Comparison of ENCODE assay signal across 21 mouse cellular contexts in the genomic region with DNA sequence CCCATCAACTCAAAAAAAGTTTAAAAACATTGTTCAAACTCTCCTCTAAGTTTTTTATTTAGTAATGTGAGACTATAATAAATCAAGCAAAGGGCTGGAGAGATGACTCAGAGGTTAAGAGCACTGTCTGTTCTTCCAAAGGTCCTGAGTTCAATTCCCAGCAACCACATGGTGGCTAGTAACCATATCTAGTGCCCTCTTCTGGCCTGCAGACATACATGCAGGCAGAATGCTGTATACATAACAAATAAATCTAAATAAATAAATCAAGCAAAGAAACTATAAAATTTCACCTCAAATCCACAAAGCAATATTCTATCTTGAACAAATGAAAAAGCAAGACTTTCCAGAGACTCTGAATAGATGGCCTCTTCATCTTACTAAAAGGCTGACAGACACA. TPM values are rescaled to one million over a fixed set of nuclear protein-coding genes. Genes with fewer than 3 reads are reported as not detected.
DNase-seq lines count a peak whose midpoint lies in the region; ATAC-seq and TF ChIP-seq lines count a peak whose summit lies in the region.
"Had no signal": no experiment of that assay in that cellular context is flagged by ENCODE, and none has a peak within 500 bp of the region (broad histone marks: within the 10 kb centered on the region; RNA-seq: fewer than 3 reads in every experiment).

No protein-coding gene starts in this region.

- H3K4me2 ChIP-seq in forebrain, postnatal 0 days (ENCODE audit: low read depth): no peak overlapping the region
- no peak overlapping the region for H3K4me2 ChIP-seq in forebrain, embryonic 13.5 days
- H3K4me2 ChIP-seq in midbrain, postnatal 0 days (ENCODE audit: low read depth, low read length, poor library complexity, severe bottlenecking): no peak overlapping the region
- H3K4me2 ChIP-seq: hindbrain, embryonic 15.5 days; intestine, embryonic 15.5 days; kidney, embryonic 15.5 days; lung, embryonic 15.5 days had no signal

- peaks cover 66% of the 10 kb centered on the region for H3K36me3 ChIP-seq in forebrain, postnatal 0 days (ENCODE audit: insufficient read depth)
- peaks cover 91% of the 10 kb centered on the region for H3K36me3 ChIP-seq in forebrain, embryonic 13.5 days (ENCODE audit: poor library complexity, severe bottlenecking)
- peaks cover 44% of the 10 kb centered on the region for H3K36me3 ChIP-seq in midbrain, postnatal 0 days (ENCODE audit: insufficient read depth, low read length)
- peaks cover 94% of the 10 kb centered on the region for H3K36me3 ChIP-seq in midbrain, embryonic 10.5 days

- no peak overlapping the region for H3K27ac ChIP-seq in forebrain, postnatal 0 days (ENCODE audit: low read depth, low read length)
- no peak overlapping the region for H3K27ac ChIP-seq in forebrain, embryonic 13.5 days
- no peak overlapping the region for H3K27ac ChIP-seq in layer of hippocampus, adult 2 months
- H3K27ac ChIP-seq in midbrain, postnatal 0 days (ENCODE audit: low read depth, low read length): no peak overlapping the region
- H3K27ac ChIP-seq in midbrain, embryonic 10.5 days (replicated peaks): no peak overlapping the region
- H3K27ac ChIP-seq: hindbrain, embryonic 15.5 days; intestine, embryonic 15.5 days; kidney, embryonic 15.5 days; limb, embryonic 10.5 days; lung, embryonic 15.5 days; macrophage had no signal

- no peak for DNase-seq in forebrain, postnatal 0 days
- DNase-seq in layer of hippocampus, adult 2 months (ENCODE audit: low spot score in 2 of 2): no peak
- no peak for DNase-seq in layer of hippocampus, adult 9-10 months (ENCODE audit: low spot score)
- no peak for DNase-seq in midbrain, postnatal 0 days (ENCODE audit: low spot score)
- no peak for DNase-seq in midbrain, embryonic 10.5 days (ENCODE audit: low spot score)
- DNase-seq in frontal cortex, postnatal 14 days (ENCODE audit: low spot score in 2 of 2): no peak
- DNase-seq: adrenal gland, postnatal 14 days; cerebellum, adult 8-10 months; heart, postnatal 4 days; kidney, postnatal 4 days; thymus, postnatal 25 days had no signal

- H3K9me3 ChIP-seq in forebrain, postnatal 0 days (ENCODE audit: low read length): no peaks in the 10 kb centered on the region
- no peaks in the 10 kb centered on the region for H3K9me3 ChIP-seq in forebrain, embryonic 13.5 days (replicated peaks)
- no peaks in the 10 kb centered on the region for H3K9me3 ChIP-seq in midbrain, postnatal 0 days (ENCODE audit: low read length)
- H3K9me3 ChIP-seq in midbrain, embryonic 10.5 days (replicated peaks): no peaks in the 10 kb centered on the region
- H3K9me3 ChIP-seq: G1E; hindbrain, embryonic 15.5 days; intestine, embryonic 15.5 days; kidney, embryonic 15.5 days; limb, embryonic 10.5 days; lung, embryonic 15.5 days had no signal

- ATAC-seq in forebrain, postnatal 0 days: no peak
- no peak for ATAC-seq in forebrain, embryonic 13.5 days
- no peak for ATAC-seq in midbrain, postnatal 0 days (ENCODE audit: low FRiP score)
- ATAC-seq: forebrain, embryonic 16.5 days; intestine, embryonic 15.5 days; midbrain, embryonic 16.5 days had no signal

- no peak overlapping the region for H3K4me3 ChIP-seq in forebrain, postnatal 0 days (ENCODE audit: low read depth, low read length)
- no peak overlapping the region for H3K4me3 ChIP-seq in forebrain, embryonic 13.5 days
- H3K4me3 ChIP-seq in layer of hippocampus, adult 2 months: no peak overlapping the region
- H3K4me3 ChIP-seq in midbrain, postnatal 0 days (ENCODE audit: low read depth, low read length): no peak overlapping the region
- H3K4me3 ChIP-seq in midbrain, embryonic 10.5 days: no peak overlapping the region
- H3K4me3 ChIP-seq: hindbrain, embryonic 15.5 days; intestine, embryonic 15.5 days; kidney, embryonic 15.5 days; limb, embryonic 10.5 days; lung, embryonic 15.5 days had no signal

- no peak overlapping the region for H3K9ac ChIP-seq in forebrain, postnatal 0 days
- no peak overlapping the region for H3K9ac ChIP-seq in forebrain, embryonic 13.5 days
- no peak overlapping the region for H3K9ac ChIP-seq in midbrain, postnatal 0 days (replicated peaks; ENCODE audit: low read length, poor library complexity, severe bottlenecking)
- H3K9ac ChIP-seq: hindbrain, embryonic 15.5 days; intestine, embryonic 15.5 days; kidney, embryonic 15.5 days; lung, embryonic 15.5 days had no signal

- TF ChIP-seq CTCF in forebrain, postnatal 0 days (IDR thresholded peaks at IDR 0.05; ENCODE audit: low read depth): peak; percentile 36; the same call in 1 of the 2 replicates
- TF ChIP-seq CTCF in layer of hippocampus, adult 2 months (conservative IDR thresholded peaks at IDR 0.05): peak; percentile 66
- TF ChIP-seq CTCF in midbrain, postnatal 0 days (IDR thresholded peaks at IDR 0.05): peak; percentile 35

- no peaks in the 10 kb centered on the region for H3K4me1 ChIP-seq in forebrain, postnatal 0 days (ENCODE audit: insufficient read depth)
- H3K4me1 ChIP-seq in forebrain, embryonic 13.5 days: no peaks in the 10 kb centered on the region
- no peaks in the 10 kb centered on the region for H3K4me1 ChIP-seq in midbrain, postnatal 0 days (ENCODE audit: insufficient read depth, low read length)
- no peaks in the 10 kb centered on the region for H3K4me1 ChIP-seq in midbrain, embryonic 10.5 days
- H3K4me1 ChIP-seq: hindbrain, embryonic 15.5 days; intestine, embryonic 15.5 days; kidney, embryonic 15.5 days; limb, embryonic 10.5 days; lung, embryonic 15.5 days had no signal

- no peaks in the 10 kb centered on the region for H3K27me3 ChIP-seq in forebrain, postnatal 0 days (ENCODE audit: insufficient read depth, low read length)
- H3K27me3 ChIP-seq in forebrain, embryonic 13.5 days: no peaks in the 10 kb centered on the region
- H3K27me3 ChIP-seq in midbrain, postnatal 0 days (ENCODE audit: insufficient read depth, low read length): no peaks in the 10 kb centered on the region
- H3K27me3 ChIP-seq in midbrain, embryonic 10.5 days (ENCODE audit: low read depth, poor library complexity, severe bottlenecking): no peaks in the 10 kb centered on the region
- H3K27me3 ChIP-seq: hindbrain, embryonic 15.5 days; intestine, embryonic 15.5 days; kidney, embryonic 15.5 days; lung, embryonic 15.5 days had no signal

RNA-seq across cellular contexts. Expression of gene Mdm2, which starts 18.4 kb away (rescaled TPM):
- total RNA-seq in forebrain, postnatal 0 days (2014; rRNA removed): 51.3 and 77.3 TPM in 2 replicates
- polyA plus RNA-seq in forebrain, postnatal 0 days (2015; fragmentation: Nextera tagmentation; extraction: Ambion mirVana): 16.6 and 30.2 TPM in 2 replicates
- 59.3 and 61.8 TPM in 2 replicates for polyA plus RNA-seq in forebrain, embryonic 13.5 days (2015; fragmentation: Nextera tagmentation; extraction: Ambion mirVana)
- total RNA-seq in layer of hippocampus, adult 2 months (2021): 10 to 100 TPM; 55.1 to 66.0 TPM
- total RNA-seq in midbrain, postnatal 0 days (2014; rRNA removed): 65.1 and 69.9 TPM in 2 replicates
- 23.2 and 28.7 TPM in 2 replicates for polyA plus RNA-seq in midbrain, postnatal 0 days (2015; fragmentation: Nextera tagmentation; extraction: Ambion mirVana)
- 60.6 and 66.7 TPM in 2 replicates for polyA plus RNA-seq in midbrain, embryonic 10.5 days (2016; fragmentation: Nextera tagmentation; extraction: Ambion mirVana)

RNA-seq across cellular contexts. Expression of gene Slc35e3, which starts 54.0 kb away (rescaled TPM):
- total RNA-seq in forebrain, postnatal 0 days (2014; rRNA removed): 22.1 and 28.3 TPM in 2 replicates
- 17.0 and 22.9 TPM in 2 replicates for polyA plus RNA-seq in forebrain, postnatal 0 days (2015; fragmentation: Nextera tagmentation; extraction: Ambion mirVana)
- polyA plus RNA-seq in forebrain, embryonic 13.5 days (2015; fragmentation: Nextera tagmentation; extraction: Ambion mirVana): 25.5 and 26.2 TPM in 2 replicates
- total RNA-seq in layer of hippocampus, adult 2 months (2021): 10 to 100 TPM; 31.4 to 33.1 TPM
- total RNA-seq in midbrain, postnatal 0 days (2014; rRNA removed): 29.7 and 31.0 TPM in 2 replicates
- polyA plus RNA-seq in midbrain, postnatal 0 days (2015; fragmentation: Nextera tagmentation; extraction: Ambion mirVana): 23.7 and 24.4 TPM in 2 replicates
- 19.5 and 24.8 TPM in 2 replicates for polyA plus RNA-seq in midbrain, embryonic 10.5 days (2016; fragmentation: Nextera tagmentation; extraction: Ambion mirVana)
